Comparison of ENCODE assay signal across 8 mouse cellular contexts in genomic region chrX:42148788-42149556, GRCm38 (mm10). TPM values are rescaled to one million over a fixed set of nuclear protein-coding genes. Genes with fewer than 3 reads are reported as not detected.
DNase-seq lines count a peak whose midpoint lies in the region; ATAC-seq and TF ChIP-seq lines count a peak whose summit lies in the region.

Gene Stag2, plus strand, starts transcription at chrX:42149317.

- peak; percentile 74 for ATAC-seq in CD4-positive, CD25-positive, alpha-beta regulatory T cell, adult 4 months
- peak; percentile 84 for ATAC-seq in erythroid progenitor cell, adult 5-6 weeks (replicated peaks; ENCODE audit: low FRiP score, poor library complexity, severe bottlenecking)
- peak; percentile 77 for ATAC-seq in heart, embryonic 13.5 days (ENCODE audit: extremely low read depth, insufficient number of reproducible peaks, low FRiP score, low TSS enrichment)
- peak; percentile 81 for ATAC-seq in liver, embryonic 14.5 days (ENCODE audit: insufficient read depth)
- ATAC-seq in neural tube, embryonic 11.5 days (ENCODE audit: insufficient read depth, low FRiP score, low TSS enrichment) = peak; percentile 70
- peak; percentile 87 for ATAC-seq in stomach, embryonic 16.5 days (ENCODE audit: insufficient read depth, low FRiP score)

- H3K4me3 ChIP-seq in brown adipose tissue, adult 24 weeks (ENCODE audit: insufficient read depth, low read depth, low read length) = peak within 1 kb of the TSS; percentile 100
- peak within 1 kb of the TSS; percentile 68 for H3K4me3 ChIP-seq in heart, embryonic 13.5 days
- H3K4me3 ChIP-seq in liver, embryonic 14.5 days (ENCODE audit: insufficient read depth in 1 of 2, low read depth in 2 of 2, low read length in 2 of 2) = peak within 1 kb of the TSS; percentile 85 to 94
- H3K4me3 ChIP-seq in neural tube, embryonic 11.5 days (ENCODE audit: low read depth, low read length) = peak within 1 kb of the TSS; percentile 57
- peak within 1 kb of the TSS; percentile 62 for H3K4me3 ChIP-seq in stomach, embryonic 16.5 days (replicated peaks; ENCODE audit: low read length)

- no peaks in the 10 kb centered on the region for H3K9me3 ChIP-seq in heart, embryonic 13.5 days
- no peaks in the 10 kb centered on the region for H3K9me3 ChIP-seq in liver, embryonic 14.5 days (ENCODE audit: control insufficient read depth, low read length)
- no peaks in the 10 kb centered on the region for H3K9me3 ChIP-seq in neural tube, embryonic 11.5 days (ENCODE audit: control insufficient read depth, low read length)
- no peaks in the 10 kb centered on the region for H3K9me3 ChIP-seq in stomach, embryonic 16.5 days (replicated peaks; ENCODE audit: control insufficient read depth, low read length)

- peak within 1 kb of the TSS; percentile 98 for H3K9ac ChIP-seq in heart, embryonic 13.5 days
- H3K9ac ChIP-seq in liver, embryonic 14.5 days (replicated peaks) = peak within 1 kb of the TSS; percentile 91
- H3K9ac ChIP-seq in neural tube, embryonic 11.5 days (ENCODE audit: low read length) = peak within 1 kb of the TSS; percentile 86
- H3K9ac ChIP-seq in stomach, embryonic 16.5 days (ENCODE audit: low read length) = peak within 1 kb of the TSS; percentile 95

- H3K27me3 ChIP-seq in heart, embryonic 13.5 days (replicated peaks) = no peaks in the 10 kb centered on the region
- H3K27me3 ChIP-seq in liver, embryonic 14.5 days (ENCODE audit: control insufficient read depth, insufficient read depth, low read length) = no peaks in the 10 kb centered on the region
- H3K27me3 ChIP-seq in neural tube, embryonic 11.5 days (ENCODE audit: control insufficient read depth, insufficient read depth, low read length) = no peaks in the 10 kb centered on the region
- no peaks in the 10 kb centered on the region for H3K27me3 ChIP-seq in stomach, embryonic 16.5 days (ENCODE audit: control insufficient read depth, insufficient read depth, low read length)

- peak within 1 kb of the TSS; percentile 100 for H3K27ac ChIP-seq in brown adipose tissue, adult 24 weeks (replicated peaks; ENCODE audit: low read depth, low read length)
- H3K27ac ChIP-seq in heart, embryonic 13.5 days (replicated peaks) = peak within 1 kb of the TSS; percentile 100
- H3K27ac ChIP-seq in liver, embryonic 14.5 days = peak within 1 kb of the TSS; percentile 90
- H3K27ac ChIP-seq in neural tube, embryonic 11.5 days (ENCODE audit: low read depth, low read length) = peak within 1 kb of the TSS; percentile 98
- H3K27ac ChIP-seq in stomach, embryonic 16.5 days (ENCODE audit: low read length) = peak within 1 kb of the TSS; percentile 99

- peak; percentile 94 for DNase-seq in kidney, postnatal 10 days
- DNase-seq in liver, embryonic 14.5 days (ENCODE audit: low read depth in 3 of 3, low spot score in 3 of 3) = peak; percentile 75 to 77 (median 76)
- peak; percentile 89 for DNase-seq in neural tube, embryonic 11.5 days (ENCODE audit: low spot score)

- peak; percentile 78 for TF ChIP-seq CTCF in liver, embryonic 14.5 days (IDR thresholded peaks at IDR 0.05; ENCODE audit: low read depth)

- no peak for TF ChIP-seq EP300 in liver, embryonic 14.5 days (IDR thresholded peaks at IDR 0.05; ENCODE audit: low read depth)

- H3K4me2 ChIP-seq in heart, embryonic 13.5 days = peak within 1 kb of the TSS; percentile 64
- H3K4me2 ChIP-seq in liver, embryonic 14.5 days (ENCODE audit: low read depth) = peak within 1 kb of the TSS; percentile 75
- peak within 1 kb of the TSS; percentile 54 for H3K4me2 ChIP-seq in neural tube, embryonic 11.5 days (ENCODE audit: low read depth)
- H3K4me2 ChIP-seq in stomach, embryonic 16.5 days (ENCODE audit: low read depth, low read length) = peak within 1 kb of the TSS; percentile 47

- H3K4me1 ChIP-seq in brown adipose tissue, adult 24 weeks (ENCODE audit: control insufficient read depth, insufficient read depth, insufficient read length, low read length) = no peaks in the 10 kb centered on the region; the same call in 1 of the 2 replicates
- H3K4me1 ChIP-seq in heart, embryonic 13.5 days = peaks cover 9% of the 10 kb centered on the region
- H3K4me1 ChIP-seq in liver, embryonic 14.5 days (replicated peaks; ENCODE audit: control insufficient read depth in 2 of 2, insufficient read depth in 2 of 2, low read length in 1 of 2) = peaks cover 2 to 6% of the 10 kb centered on the region in 2 experiments; a peak in 2 of 4 replicates
- H3K4me1 ChIP-seq in neural tube, embryonic 11.5 days (ENCODE audit: control insufficient read depth, insufficient read depth, low read length) = no peaks in the 10 kb centered on the region
- no peaks in the 10 kb centered on the region for H3K4me1 ChIP-seq in stomach, embryonic 16.5 days (ENCODE audit: control insufficient read depth, insufficient read depth, low read length)

- 9% methylated on average over 63 of the region's 76 CpGs for whole genome bisulfite sequencing in heart, embryonic 13.5 days
- 9% methylated on average over 56 of the region's 76 CpGs for WGBS in liver, embryonic 14.5 days (ENCODE audit: insufficient replicate concordance)
- 8% methylated on average over 56 of the region's 76 CpGs for WGBS in neural tube, embryonic 11.5 days
- 15% methylated on average over 51 of the region's 76 CpGs for WGBS in stomach, embryonic 16.5 days

- no peaks in the 10 kb centered on the region for H3K36me3 ChIP-seq in heart, embryonic 13.5 days
- H3K36me3 ChIP-seq in liver, embryonic 14.5 days (replicated peaks; ENCODE audit: control insufficient read depth, insufficient read depth, low read depth) = no peaks in the 10 kb centered on the region
- H3K36me3 ChIP-seq in neural tube, embryonic 11.5 days (ENCODE audit: control insufficient read depth, insufficient read depth, low read length) = no peaks in the 10 kb centered on the region
- no peaks in the 10 kb centered on the region for H3K36me3 ChIP-seq in stomach, embryonic 16.5 days (ENCODE audit: control insufficient read depth, insufficient read depth, low read length)

RNA-seq across cellular contexts. Expression of gene Stag2, which starts in this region (rescaled TPM):
- 10 to 100 TPM; 86.9 to 92.7 TPM for polyA plus RNA-seq in CD4-positive, CD25-positive, alpha-beta regulatory T cell, adult 4 months (2017; shearing (Covaris generic))
- 29.4 and 33.5 TPM in 2 replicates for polyA plus RNA-seq in brown adipose tissue, adult 24 weeks (2012; ENCODE audit: insufficient read depth, insufficient read length, missing spikeins)
- total RNA-seq in erythroid progenitor cell, adult 5-6 weeks (2015; ENCODE audit: low replicate concordance) = 96.9 and 107 TPM in 2 replicates
- 291 and 320 TPM in 2 replicates for total RNA-seq in erythroid progenitor cell, adult 5-6 weeks (2017; ENCODE audit: low replicate concordance)
- 24.9 and 27.1 TPM in 2 replicates for polyA plus RNA-seq in heart, embryonic 13.5 days (2015; fragmentation: Nextera tagmentation; extraction: Ambion mirVana)
- polyA plus RNA-seq in liver, embryonic 14.5 days (2012; rRNA removed) = 10.3 and 21.3 TPM in 2 replicates
- polyA plus RNA-seq in liver, embryonic 14.5 days (2014; fragmentation: Nextera tagmentation; extraction: Ambion mirVana) = 39.5 and 39.6 TPM in 2 replicates
- polyA plus RNA-seq in neural tube, embryonic 11.5 days (2014; fragmentation: Nextera tagmentation; extraction: Ambion mirVana) = 49.4 and 51.5 TPM in 2 replicates
- 36.3 and 41.1 TPM in 2 replicates for polyA plus RNA-seq in stomach, embryonic 16.5 days (2015; fragmentation: Nextera tagmentation; extraction: Ambion mirVana)

Comparison
In these comparisons a context has a peak if more than half of its experiments do, and no peak if none do; other contexts are left out.
1. Peak in every context shown above with its lines: DNase-seq, ATAC-seq, H3K4me3 ChIP-seq and H3K27ac ChIP-seq.